Comparison of ENCODE assay signal across 19 mouse cellular contexts in the genomic region with DNA sequence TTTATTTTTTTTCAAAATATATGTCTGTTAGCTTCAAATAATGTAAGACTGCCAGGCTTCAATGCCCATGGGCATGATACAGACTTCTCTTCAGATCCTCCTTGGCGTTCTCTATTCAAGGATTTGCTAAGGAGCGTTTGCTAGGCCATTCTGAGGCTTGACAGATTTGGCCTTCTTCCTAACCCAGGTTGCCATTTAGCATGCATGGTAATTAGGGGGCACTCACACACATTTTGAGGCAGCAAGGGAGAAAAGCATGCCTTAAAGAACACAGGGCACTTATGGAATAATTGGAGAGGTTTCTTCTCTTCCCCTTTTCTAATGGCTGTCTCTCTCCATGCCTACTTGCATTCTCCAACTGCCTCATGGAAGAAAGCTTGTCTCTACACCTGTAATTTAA. TPM values are rescaled to one million over a fixed set of nuclear protein-coding genes. Genes with fewer than 3 reads are reported as not detected.
DNase-seq lines count a peak whose midpoint lies in the region; ATAC-seq and TF ChIP-seq lines count a peak whose summit lies in the region.
"Had no signal": no experiment of that assay in that cellular context is flagged by ENCODE, and none has a peak within 500 bp of the region (broad histone marks: within the 10 kb centered on the region; RNA-seq: fewer than 3 reads in every experiment).

No protein-coding gene starts in this region.

- H3K4me2 ChIP-seq in forebrain, embryonic 13.5 days: no peak overlapping the region
- no peak overlapping the region for H3K4me2 ChIP-seq in forebrain, embryonic 15.5 days (replicated peaks)
- H3K4me2 ChIP-seq in forebrain, postnatal 0 days (ENCODE audit: low read depth): no peak overlapping the region
- H3K4me2 ChIP-seq in forebrain, embryonic 11.5 days (ENCODE audit: low read depth, low read length, severe bottlenecking): no peak overlapping the region
- H3K4me2 ChIP-seq in midbrain, postnatal 0 days (ENCODE audit: low read depth, low read length, poor library complexity, severe bottlenecking): no peak overlapping the region
- no peak overlapping the region for H3K4me2 ChIP-seq in midbrain, embryonic 15.5 days
- H3K4me2 ChIP-seq: embryonic facial prominence, embryonic 12.5 days had no signal

- 50% methylated on average over 2 of the region's 2 CpGs for WGBS in forebrain, embryonic 13.5 days
- 26% methylated on average over 2 of the region's 2 CpGs for WGBS in forebrain, embryonic 15.5 days
- 32% methylated on average over 2 of the region's 2 CpGs for WGBS in forebrain, postnatal 0 days
- WGBS in forebrain, embryonic 11.5 days: 66% methylated on average over 2 of the region's 2 CpGs
- WGBS in midbrain, postnatal 0 days: 39% methylated on average over 2 of the region's 2 CpGs
- 44% methylated on average over 2 of the region's 2 CpGs for WGBS in midbrain, embryonic 15.5 days
- WGBS in kidney, adult 2 months: 76% methylated on average over 2 of the region's 2 CpGs

- H3K4me1 ChIP-seq in forebrain, embryonic 13.5 days: 0 out of 2 replicates have a peak, but pooled peaks cover 6% of the 10 kb centered on the region
- H3K4me1 ChIP-seq in forebrain, embryonic 15.5 days: no peaks in the 10 kb centered on the region
- H3K4me1 ChIP-seq in forebrain, postnatal 0 days (ENCODE audit: insufficient read depth): no peaks in the 10 kb centered on the region
- no peaks in the 10 kb centered on the region for H3K4me1 ChIP-seq in forebrain, embryonic 11.5 days (replicated peaks; ENCODE audit: control insufficient read depth, insufficient read depth, low read length)
- no peaks in the 10 kb centered on the region for H3K4me1 ChIP-seq in midbrain, postnatal 0 days (ENCODE audit: insufficient read depth, low read length)
- H3K4me1 ChIP-seq in midbrain, embryonic 15.5 days: no peaks in the 10 kb centered on the region
- H3K4me1 ChIP-seq in kidney, adult 2 months (ENCODE audit: control insufficient read depth, insufficient read depth, low read length): no peaks in the 10 kb centered on the region
- H3K4me1 ChIP-seq: embryonic facial prominence, embryonic 10.5 days; embryonic facial prominence, embryonic 12.5 days had no signal

- no peak for DNase-seq in forebrain, postnatal 0 days
- no peak for DNase-seq in forebrain, embryonic 11.5 days (ENCODE audit: low spot score)
- peak; percentile 6 for DNase-seq in midbrain, postnatal 0 days (ENCODE audit: low spot score)
- DNase-seq in kidney, adult 2 months: no peak
- DNase-seq: adrenal gland, adult 2 months; adrenal gland, postnatal 10 days; adrenal gland, postnatal 25 days; cerebellum, adult 11 months; cerebellum, adult 18-20 months; cerebellum, adult 8-10 months; cerebellum, adult 9-11 months; cerebellum, postnatal 25 days had no signal

- no peaks in the 10 kb centered on the region for H3K9me3 ChIP-seq in forebrain, embryonic 13.5 days (replicated peaks)
- no peaks in the 10 kb centered on the region for H3K9me3 ChIP-seq in forebrain, embryonic 15.5 days
- H3K9me3 ChIP-seq in forebrain, postnatal 0 days (ENCODE audit: low read length): no peaks in the 10 kb centered on the region
- no peaks in the 10 kb centered on the region for H3K9me3 ChIP-seq in forebrain, embryonic 11.5 days (ENCODE audit: control insufficient read depth, low read length)
- H3K9me3 ChIP-seq in midbrain, postnatal 0 days (ENCODE audit: low read length): no peaks in the 10 kb centered on the region
- H3K9me3 ChIP-seq in midbrain, embryonic 15.5 days: no peaks in the 10 kb centered on the region
- H3K9me3 ChIP-seq: embryonic facial prominence, embryonic 10.5 days; embryonic facial prominence, embryonic 12.5 days had no signal

- H3K27ac ChIP-seq in forebrain, embryonic 13.5 days: no peak overlapping the region
- H3K27ac ChIP-seq in forebrain, embryonic 15.5 days (replicated peaks): no peak overlapping the region
- no peak overlapping the region for H3K27ac ChIP-seq in forebrain, postnatal 0 days (ENCODE audit: low read depth, low read length)
- H3K27ac ChIP-seq in forebrain, embryonic 11.5 days (ENCODE audit: low read depth, low read length): no peak overlapping the region
- no peak overlapping the region for H3K27ac ChIP-seq in midbrain, postnatal 0 days (ENCODE audit: low read depth, low read length)
- H3K27ac ChIP-seq in midbrain, embryonic 15.5 days: no peak overlapping the region
- H3K27ac ChIP-seq in kidney, adult 2 months (ENCODE audit: insufficient read depth, low read depth, low read length): no peak overlapping the region
- H3K27ac ChIP-seq: embryonic facial prominence, embryonic 10.5 days; embryonic facial prominence, embryonic 12.5 days had no signal

- TF ChIP-seq POLR2A in kidney, adult 2 months (IDR thresholded peaks at IDR 0.05; ENCODE audit: low read depth, low read length): no peak

- H3K4me3 ChIP-seq in forebrain, embryonic 13.5 days: no peak overlapping the region
- H3K4me3 ChIP-seq in forebrain, embryonic 15.5 days: no peak overlapping the region
- no peak overlapping the region for H3K4me3 ChIP-seq in forebrain, postnatal 0 days (ENCODE audit: low read depth, low read length)
- H3K4me3 ChIP-seq in forebrain, embryonic 11.5 days (ENCODE audit: low read depth, low read length): no peak overlapping the region
- H3K4me3 ChIP-seq in midbrain, postnatal 0 days (ENCODE audit: low read depth, low read length): no peak overlapping the region
- H3K4me3 ChIP-seq in midbrain, embryonic 15.5 days: no peak overlapping the region
- no peak overlapping the region for H3K4me3 ChIP-seq in kidney, adult 2 months (ENCODE audit: insufficient read depth, low read depth, low read length)
- H3K4me3 ChIP-seq: embryonic facial prominence, embryonic 10.5 days; embryonic facial prominence, embryonic 12.5 days had no signal

- no peaks in the 10 kb centered on the region for H3K36me3 ChIP-seq in forebrain, embryonic 13.5 days (ENCODE audit: poor library complexity, severe bottlenecking)
- H3K36me3 ChIP-seq in forebrain, embryonic 15.5 days: no peaks in the 10 kb centered on the region
- no peaks in the 10 kb centered on the region for H3K36me3 ChIP-seq in forebrain, postnatal 0 days (ENCODE audit: insufficient read depth)
- no peaks in the 10 kb centered on the region for H3K36me3 ChIP-seq in forebrain, embryonic 11.5 days (ENCODE audit: control insufficient read depth, insufficient read depth, low read length)
- H3K36me3 ChIP-seq in midbrain, postnatal 0 days (ENCODE audit: insufficient read depth, low read length): no peaks in the 10 kb centered on the region
- no peaks in the 10 kb centered on the region for H3K36me3 ChIP-seq in midbrain, embryonic 15.5 days (replicated peaks)
- no peaks in the 10 kb centered on the region for H3K36me3 ChIP-seq in kidney, adult 2 months (ENCODE audit: control insufficient read depth, insufficient read depth, low read length)
- H3K36me3 ChIP-seq: embryonic facial prominence, embryonic 10.5 days; embryonic facial prominence, embryonic 12.5 days had no signal

- TF ChIP-seq CTCF in forebrain, postnatal 0 days (IDR thresholded peaks at IDR 0.05; ENCODE audit: low read depth): no peak
- no peak for TF ChIP-seq CTCF in midbrain, postnatal 0 days (IDR thresholded peaks at IDR 0.05)
- no peak for TF ChIP-seq CTCF in kidney, adult 2 months (conservative IDR thresholded peaks at IDR 0.05; ENCODE audit: insufficient read depth, insufficient read length, low read depth, low read length)

- H3K9ac ChIP-seq in forebrain, embryonic 13.5 days: no peak overlapping the region
- H3K9ac ChIP-seq in forebrain, embryonic 15.5 days (replicated peaks): no peak overlapping the region
- no peak overlapping the region for H3K9ac ChIP-seq in forebrain, postnatal 0 days
- H3K9ac ChIP-seq in forebrain, embryonic 11.5 days (ENCODE audit: low read length): no peak overlapping the region
- no peak overlapping the region for H3K9ac ChIP-seq in midbrain, postnatal 0 days (replicated peaks; ENCODE audit: low read length, poor library complexity, severe bottlenecking)
- no peak overlapping the region for H3K9ac ChIP-seq in midbrain, embryonic 15.5 days
- H3K9ac ChIP-seq: embryonic facial prominence, embryonic 12.5 days had no signal

- 0 out of 2 replicates have a peak, but pooled peaks have one; percentile 27 for ATAC-seq in forebrain, embryonic 13.5 days
- no peak for ATAC-seq in forebrain, embryonic 15.5 days (replicated peaks)
- peak; percentile 27; the same call in 1 of the 2 replicates for ATAC-seq in forebrain, postnatal 0 days
- no peak for ATAC-seq in forebrain, embryonic 11.5 days (replicated peaks; ENCODE audit: low FRiP score)
- no peak for ATAC-seq in midbrain, postnatal 0 days (ENCODE audit: low FRiP score)
- ATAC-seq in midbrain, embryonic 15.5 days (replicated peaks): no peak
- ATAC-seq: forebrain, embryonic 16.5 days had no signal

- no peaks in the 10 kb centered on the region for H3K27me3 ChIP-seq in forebrain, embryonic 13.5 days
- H3K27me3 ChIP-seq in forebrain, embryonic 15.5 days: no peaks in the 10 kb centered on the region
- H3K27me3 ChIP-seq in forebrain, postnatal 0 days (ENCODE audit: insufficient read depth, low read length): no peaks in the 10 kb centered on the region
- H3K27me3 ChIP-seq in forebrain, embryonic 11.5 days (ENCODE audit: control insufficient read depth, insufficient read depth, low read length): no peaks in the 10 kb centered on the region
- H3K27me3 ChIP-seq in midbrain, postnatal 0 days (ENCODE audit: insufficient read depth, low read length): no peaks in the 10 kb centered on the region
- H3K27me3 ChIP-seq in midbrain, embryonic 15.5 days (replicated peaks): no peaks in the 10 kb centered on the region
- no peaks in the 10 kb centered on the region for H3K27me3 ChIP-seq in kidney, adult 2 months (replicated peaks; ENCODE audit: control insufficient read depth, insufficient read depth, low read length)
- H3K27me3 ChIP-seq: embryonic facial prominence, embryonic 12.5 days had no signal

RNA-seq across cellular contexts. Expression of gene Dlgap1, which starts 53.7 kb away (rescaled TPM):
- polyA plus RNA-seq in forebrain, embryonic 13.5 days (2015; fragmentation: Nextera tagmentation; extraction: Ambion mirVana): 9.3 and 12.3 TPM in 2 replicates
- 31.0 and 33.6 TPM in 2 replicates for polyA plus RNA-seq in forebrain, embryonic 15.5 days (2015; fragmentation: Nextera tagmentation; extraction: Ambion mirVana)
- 93.6 and 105 TPM in 2 replicates for total RNA-seq in forebrain, postnatal 0 days (2014; rRNA removed)
- 33.2 and 44.8 TPM in 2 replicates for polyA plus RNA-seq in forebrain, postnatal 0 days (2015; fragmentation: Nextera tagmentation; extraction: Ambion mirVana)
- polyA plus RNA-seq in forebrain, embryonic 11.5 days (2014; fragmentation: Nextera tagmentation; extraction: Ambion mirVana): 2.0 and 3.0 TPM in 2 replicates
- 77.8 and 84.8 TPM in 2 replicates for total RNA-seq in midbrain, postnatal 0 days (2014; rRNA removed)
- polyA plus RNA-seq in midbrain, postnatal 0 days (2015; fragmentation: Nextera tagmentation; extraction: Ambion mirVana): 32.5 and 34.9 TPM in 2 replicates
- polyA plus RNA-seq in midbrain, embryonic 15.5 days (2015; fragmentation: Nextera tagmentation; extraction: Ambion mirVana): 26.5 and 28.4 TPM in 2 replicates
- 0.55 and 1.5 TPM in 2 replicates for polyA plus RNA-seq in kidney, adult 2 months (2012; rRNA removed)
- total RNA-seq: MEL had no signal

Comparison
In these comparisons a context has a peak if more than half of its experiments do, and no peak if none do; other contexts are left out.
1. ATAC-seq: peak in forebrain, embryonic 13.5 days (single experiment) and forebrain, postnatal 0 days (single experiment); none in forebrain, embryonic 15.5 days (single experiment), forebrain, embryonic 11.5 days (single experiment), midbrain, postnatal 0 days (single experiment) and midbrain, embryonic 15.5 days (single experiment).